Mouse (Mus musculus) naive thymus-derived CD4-positive, alpha-beta T cell, adult 2 months (primary cell): ENCODE measurements around the gene Iqcf3.
"Not testable (repeated sequence)": the region's sequence is repeated elsewhere in the genome, so short reads cannot be mapped to it uniquely, and the experiment has no call there.

ENCODE experiments used
- DNase-seq: peaks from one replicate; pipeline ENCODE4 v3.0.0-alpha.2; 2011; ENCODE audit warnings: low read depth

The Iqcf3 gene

DNA sequence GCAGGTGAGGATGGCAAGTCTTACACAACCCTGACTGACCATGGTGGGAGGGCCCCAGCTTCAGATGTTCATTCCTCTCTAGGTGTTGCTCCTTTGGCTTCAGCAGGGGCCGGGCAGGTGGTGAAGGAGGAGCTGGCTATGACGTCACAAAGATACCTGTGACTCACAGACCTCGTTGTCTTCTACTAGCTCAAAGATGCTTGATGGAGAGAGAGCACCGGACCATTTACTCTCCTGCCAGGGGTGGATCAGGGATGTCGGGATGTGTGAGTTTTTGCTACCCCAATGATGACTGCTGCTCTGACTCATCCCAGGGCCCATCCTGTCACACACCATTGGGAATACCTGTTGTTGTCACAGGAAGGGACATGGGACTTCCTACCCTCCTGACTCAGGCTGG, at the start of gene Iqcf3:
Gene Iqcf3, minus strand, starts transcription at position 101 of the 400 bp plus-strand sequence.
- DNase-seq, result no peak

DNA sequence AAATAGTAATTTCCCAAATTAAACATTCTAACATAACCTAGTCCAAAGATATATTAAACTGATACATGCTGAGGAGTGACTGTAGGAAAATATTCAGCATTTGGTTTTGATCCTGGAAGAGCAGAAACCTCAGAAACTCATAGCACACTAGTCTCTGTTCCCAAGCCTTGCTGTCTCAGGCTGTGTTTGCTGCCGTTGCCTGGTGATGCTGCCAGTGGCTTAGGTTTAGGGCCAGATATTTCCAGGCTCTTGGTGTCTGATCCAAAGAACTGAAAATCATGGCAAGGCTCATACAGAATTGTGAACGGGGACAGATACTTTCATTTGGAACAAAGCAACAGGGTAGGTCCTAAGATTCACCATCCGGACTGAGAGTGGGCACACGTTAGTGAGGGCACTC, 49.3 kb upstream of the Iqcf3 start:
- DNase-seq, result no peak

DNA sequence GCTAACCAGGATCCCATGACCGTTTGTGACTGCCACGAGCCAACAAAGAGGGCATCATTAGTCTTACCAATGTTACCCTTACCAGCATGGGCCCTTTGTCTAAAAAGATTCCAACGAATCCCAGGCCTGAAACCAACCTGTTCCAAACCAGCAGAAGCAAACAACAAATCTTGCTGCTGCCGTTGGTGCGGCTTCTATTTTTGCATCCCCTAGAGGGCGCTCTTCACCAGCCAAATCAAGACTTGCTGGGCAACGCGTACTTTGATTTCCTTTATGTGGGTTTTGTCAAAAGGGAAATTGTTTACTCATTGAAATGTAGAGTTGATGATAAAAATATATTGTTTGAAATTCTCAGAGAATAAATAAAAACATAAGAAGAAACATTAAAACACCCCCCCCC, 39.1 kb upstream of the Iqcf3 start:
- DNase-seq, result peak; percentile 46

DNA sequence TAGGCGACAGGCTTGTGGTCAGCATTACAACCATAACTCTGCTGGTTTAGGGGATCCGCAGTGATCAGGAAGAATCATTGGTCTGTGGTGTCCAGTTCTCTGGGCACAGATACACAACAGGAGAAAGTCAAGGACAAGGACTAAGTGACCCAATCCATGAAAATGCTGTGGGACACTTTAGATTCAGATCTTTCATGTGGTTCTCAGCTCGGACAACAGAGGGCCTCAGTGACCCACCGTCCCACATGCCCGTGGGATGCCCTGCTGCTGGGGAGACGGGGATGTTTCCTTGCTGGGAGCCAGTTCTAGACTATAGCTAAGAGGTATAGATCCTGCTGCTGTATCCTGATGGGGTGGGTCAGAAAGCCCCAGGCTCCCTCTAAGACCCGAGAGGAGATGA, 37.0 kb upstream of the Iqcf3 start:
- DNase-seq, result no peak

DNA sequence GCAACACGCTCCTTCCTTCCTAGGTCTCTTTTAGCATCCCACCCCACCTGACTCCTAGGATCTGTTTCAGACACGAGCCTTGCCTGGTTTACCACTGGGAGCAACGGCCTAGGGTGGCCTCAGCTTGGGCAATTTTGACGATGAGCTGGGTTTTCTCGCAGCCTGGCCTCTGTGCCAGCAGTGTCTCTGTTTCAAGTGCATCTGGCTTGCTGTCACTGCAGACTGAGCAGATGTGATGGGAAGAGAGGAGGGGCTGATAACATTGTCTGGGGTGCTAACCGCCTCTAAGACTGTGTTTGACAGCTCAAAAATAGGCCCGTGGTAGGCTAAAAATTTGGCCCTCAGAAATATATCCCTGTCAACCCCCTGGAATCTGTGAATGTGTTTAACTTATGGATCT, 34.4 kb upstream of the Iqcf3 start:
- DNase-seq, result no peak

DNA sequence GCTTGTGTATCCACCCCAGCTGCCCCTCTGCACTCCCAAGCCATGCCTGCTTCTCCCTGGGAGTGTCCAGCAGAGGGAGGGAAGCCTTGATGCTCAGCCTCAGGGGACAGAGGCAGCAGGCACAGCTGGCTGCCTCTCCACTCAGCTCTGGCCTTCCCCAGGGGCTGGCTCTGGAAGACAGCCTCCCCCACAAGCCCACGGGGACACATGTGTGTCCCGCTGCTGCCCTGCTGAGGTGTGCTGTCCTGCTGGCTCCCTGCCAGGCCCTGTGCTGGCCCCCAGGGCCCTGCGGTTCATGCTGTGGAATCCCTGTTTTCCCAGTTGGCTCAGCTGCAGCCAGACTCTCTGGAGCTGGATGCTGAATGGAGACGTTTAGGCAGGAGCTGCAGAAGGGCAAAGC, 34.0 kb upstream of the Iqcf3 start:
- not testable (repeated sequence) for DNase-seq

DNA sequence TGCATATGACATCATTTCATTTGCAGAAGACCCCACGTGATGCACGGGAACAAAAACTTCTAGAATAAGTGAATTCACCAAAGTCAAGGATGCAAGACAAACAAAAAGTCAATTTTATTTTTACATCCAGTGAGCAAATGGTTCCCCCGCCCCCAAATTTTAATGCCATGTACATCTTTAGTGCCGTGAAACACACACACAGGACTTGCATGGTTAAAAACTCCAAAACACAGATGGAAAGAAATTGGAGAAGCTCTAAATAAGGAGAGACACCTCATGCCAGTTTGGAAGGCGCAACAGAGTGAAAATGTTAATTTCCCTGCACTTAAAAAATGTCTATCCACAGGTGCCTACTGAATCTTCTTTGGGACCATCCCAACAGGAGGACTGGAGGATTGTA, 30.7 kb upstream of the Iqcf3 start:
- no peak for DNase-seq

DNA sequence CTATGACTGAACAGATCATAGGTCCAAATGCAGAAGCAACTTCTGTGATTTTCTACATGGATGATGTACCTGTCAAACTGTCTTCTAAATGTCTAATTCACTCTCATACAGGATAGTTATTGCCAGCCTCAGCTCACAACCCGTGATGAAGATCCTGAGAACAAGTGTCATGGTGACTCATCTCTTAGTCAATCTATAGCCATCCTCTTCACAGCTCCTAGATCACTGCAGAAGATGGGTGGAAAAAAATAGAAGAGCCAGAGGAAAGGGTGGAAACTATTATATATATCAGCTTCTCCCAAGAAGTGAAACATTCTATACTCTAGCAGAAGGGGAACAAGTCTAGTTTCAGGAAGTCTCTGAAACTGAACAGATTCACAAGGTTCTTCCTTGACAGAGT, 21.1 kb upstream of the Iqcf3 start:
- no peak for DNase-seq

DNA sequence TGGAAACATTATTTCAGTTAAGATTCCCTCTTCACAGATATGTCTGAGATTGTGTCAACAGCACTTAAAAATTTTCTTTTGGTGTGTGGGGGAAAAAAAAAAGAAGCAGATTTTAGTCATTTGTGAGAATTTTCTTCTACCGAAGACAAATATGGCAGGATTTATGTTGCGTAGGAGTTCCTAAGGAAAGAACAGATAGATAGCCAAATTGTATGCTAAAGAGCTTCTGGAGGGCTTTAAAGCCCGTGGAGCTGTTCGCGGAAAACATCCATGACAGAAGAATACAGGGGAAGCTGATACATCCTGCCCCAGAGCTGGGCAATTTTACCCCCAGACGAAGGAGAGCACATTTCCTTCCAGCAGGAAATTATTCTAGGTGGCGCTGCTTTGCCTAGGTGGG, 18.6 kb upstream of the Iqcf3 start:
- DNase-seq, result no peak

DNA sequence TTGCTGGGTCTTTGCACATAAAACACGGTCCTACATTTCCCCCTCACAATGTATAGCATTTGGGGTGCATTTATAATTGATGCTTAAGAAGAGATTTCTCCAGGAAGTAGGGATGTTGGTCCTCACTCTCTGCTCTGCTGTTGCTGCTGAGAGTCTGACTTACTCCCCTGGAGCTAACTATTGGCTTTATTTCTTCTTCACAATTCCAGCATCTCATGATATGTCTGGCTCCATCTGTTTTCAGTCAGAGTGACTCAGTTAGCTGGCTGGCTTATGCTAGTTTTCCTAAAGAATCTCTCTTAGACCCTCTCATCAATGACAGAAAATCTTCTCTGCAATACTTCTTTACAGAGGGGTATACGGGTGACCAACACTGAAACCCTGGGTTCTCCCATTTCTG, 14.7 kb upstream of the Iqcf3 start:
- DNase-seq, result no peak

DNA sequence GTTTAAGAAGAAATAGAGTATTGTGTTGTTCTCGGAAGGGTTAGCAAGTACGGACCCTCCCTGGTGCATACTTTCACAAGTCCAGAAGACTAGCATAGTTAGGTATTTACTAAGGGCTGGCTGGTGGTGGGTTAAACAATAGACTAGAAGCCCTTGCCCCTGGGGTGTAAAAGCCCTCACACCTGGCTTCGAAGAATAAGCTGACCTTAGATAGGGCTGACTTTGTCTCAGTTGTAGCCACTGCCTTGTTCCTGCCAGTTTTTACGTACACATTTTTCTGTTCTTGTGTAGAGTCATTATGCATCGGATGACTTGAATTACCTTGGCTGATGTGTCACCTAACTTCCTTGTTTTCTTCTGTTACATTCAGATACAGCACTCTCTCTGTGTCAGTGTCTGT, 11.9 kb upstream of the Iqcf3 start:
- DNase-seq, result no peak

DNA sequence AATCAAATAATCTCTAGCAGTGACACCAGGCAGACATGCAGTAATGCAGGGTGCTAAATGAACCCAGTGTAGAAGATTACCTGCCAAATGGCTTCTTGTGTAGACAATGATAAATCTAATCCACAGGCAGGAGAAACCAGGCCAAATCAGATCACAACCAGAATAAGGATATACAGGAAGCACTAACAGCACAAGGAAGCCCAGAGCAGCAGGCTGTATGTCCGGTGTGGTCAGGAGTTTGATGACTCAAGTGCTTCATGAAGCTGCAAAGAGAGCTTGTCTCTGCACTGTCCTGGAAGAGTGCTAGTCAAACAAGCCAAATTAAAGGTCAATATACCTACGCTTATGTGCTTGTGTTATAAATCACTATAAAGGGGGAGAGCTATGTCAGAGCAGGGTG, 10.8 kb upstream of the Iqcf3 start:
- no peak for DNase-seq

DNA sequence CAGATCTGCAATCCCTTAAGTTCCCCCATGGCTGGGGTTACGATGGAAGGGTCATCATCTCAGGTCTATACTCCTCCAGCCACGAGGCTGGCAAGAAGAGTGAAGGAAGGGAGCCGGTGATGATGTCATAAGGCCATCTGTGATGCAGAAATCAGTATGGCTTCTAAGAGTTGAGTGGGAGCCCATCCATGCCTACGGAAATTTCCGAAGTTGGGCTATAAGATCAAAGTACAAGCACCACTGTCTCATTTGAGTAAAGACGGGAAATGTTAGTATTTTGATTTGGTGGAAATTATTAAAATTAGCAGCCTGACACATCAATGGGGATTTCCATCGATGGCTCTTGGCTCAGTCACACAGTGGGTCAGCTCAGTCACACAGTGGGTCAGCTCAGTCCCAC, 9.5 kb upstream of the Iqcf3 start, which contains the start of gene Iqcf4:
Gene Iqcf4, minus strand, starts transcription at position 101 of the 400 bp plus-strand sequence.
- DNase-seq, result no peak

DNA sequence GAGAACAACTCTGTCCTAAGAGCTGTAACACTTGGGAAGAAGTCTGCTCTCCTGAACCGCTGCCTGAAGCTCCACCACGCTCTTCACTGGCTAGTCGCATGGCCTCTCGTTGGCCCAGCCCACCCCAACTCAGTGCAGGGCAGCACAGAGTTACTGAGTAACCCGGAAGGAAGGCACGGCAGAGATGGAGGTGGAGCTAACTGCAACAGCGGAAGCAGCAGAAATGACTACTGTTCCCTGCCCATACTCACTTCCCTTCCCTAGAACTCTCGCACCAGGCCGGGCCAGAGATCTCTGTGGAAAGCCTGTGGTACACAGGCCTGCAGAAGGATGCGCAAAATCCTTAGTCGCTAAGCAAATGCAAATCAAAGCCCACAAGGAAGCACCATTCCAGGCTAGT, 5.0 kb upstream of the Iqcf3 start:
- no peak for DNase-seq

DNA sequence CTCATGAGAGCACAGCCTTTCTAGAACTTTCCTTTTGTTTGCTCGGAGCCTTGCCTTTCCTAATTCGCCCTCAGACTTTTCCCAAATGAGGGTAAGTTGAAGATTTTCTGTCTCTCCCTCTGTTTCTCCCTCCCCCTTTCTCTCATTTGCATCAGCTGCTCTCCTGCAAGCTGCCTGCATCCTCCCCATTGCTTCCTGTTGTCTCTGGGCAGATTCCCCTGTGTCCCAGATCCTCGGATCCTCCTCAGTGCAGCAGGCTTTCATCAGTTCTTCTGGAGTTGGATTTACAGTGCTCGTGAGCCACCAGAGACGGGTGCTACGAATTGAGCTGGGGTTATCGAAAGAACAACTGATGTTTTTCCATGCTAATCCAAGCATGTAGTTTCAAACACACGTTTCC, 2.6 kb upstream of the Iqcf3 start:
- DNase-seq, result no peak

DNA sequence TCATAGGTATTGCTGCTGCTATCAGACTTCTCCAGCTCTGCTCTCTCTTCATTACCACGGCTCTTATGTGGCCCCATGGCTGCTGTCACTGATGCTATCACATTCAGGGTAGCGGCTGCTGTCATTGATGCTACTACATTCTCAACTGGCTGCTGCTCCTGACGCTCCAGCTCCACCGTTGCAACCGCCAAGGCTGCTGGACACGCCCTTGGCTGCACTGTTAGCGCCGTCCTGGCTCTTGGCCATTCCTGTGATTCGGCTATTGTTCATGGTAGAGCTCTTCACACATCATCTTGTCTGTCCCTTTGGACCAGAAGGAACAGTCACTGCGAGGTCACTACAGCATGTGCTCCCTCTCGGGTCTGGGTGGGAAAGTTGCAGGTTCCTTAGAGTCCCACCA, 860 bp upstream of the Iqcf3 start:
- no peak for DNase-seq

DNA sequence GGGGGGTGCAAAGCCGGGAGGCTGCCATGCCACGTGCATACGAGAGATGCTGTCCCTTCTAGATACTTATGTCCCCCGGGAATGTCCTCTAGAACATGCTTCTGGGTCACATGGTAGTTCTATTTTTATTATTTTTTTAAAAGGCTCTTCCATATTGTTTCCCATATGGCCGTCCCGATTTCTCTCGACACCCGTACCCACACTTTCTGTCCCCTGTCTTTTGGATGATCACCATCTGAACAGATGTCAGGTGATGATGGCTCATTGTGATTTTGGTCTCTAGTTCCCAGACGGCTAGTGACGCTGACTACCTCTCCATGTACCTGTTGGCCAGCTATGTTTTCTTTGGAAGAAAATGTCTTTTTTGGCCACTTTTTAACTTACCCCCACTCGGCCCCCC, 26.5 kb downstream of the Iqcf3 start:
- no peak for DNase-seq

DNA sequence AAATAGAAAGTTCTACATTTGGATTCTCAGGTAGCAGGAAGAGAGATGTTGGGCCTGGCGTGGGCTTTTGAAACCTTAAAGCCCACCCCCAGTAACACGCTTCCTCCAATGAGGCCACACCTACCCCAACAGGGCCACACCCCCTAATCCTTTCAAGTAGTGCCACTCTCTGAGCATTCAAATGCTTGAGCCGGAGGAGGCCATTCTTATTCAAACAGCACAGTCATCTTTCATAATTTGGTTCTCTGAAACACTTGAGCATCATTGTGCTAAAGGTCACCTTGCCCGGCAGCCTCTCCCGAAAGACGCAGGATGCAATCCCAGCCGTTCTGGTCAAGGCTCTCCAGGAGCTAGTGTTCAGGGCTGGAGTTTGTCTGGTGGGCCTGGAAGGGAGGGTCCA, 27.1 kb downstream of the Iqcf3 start:
- no peak for DNase-seq

DNA sequence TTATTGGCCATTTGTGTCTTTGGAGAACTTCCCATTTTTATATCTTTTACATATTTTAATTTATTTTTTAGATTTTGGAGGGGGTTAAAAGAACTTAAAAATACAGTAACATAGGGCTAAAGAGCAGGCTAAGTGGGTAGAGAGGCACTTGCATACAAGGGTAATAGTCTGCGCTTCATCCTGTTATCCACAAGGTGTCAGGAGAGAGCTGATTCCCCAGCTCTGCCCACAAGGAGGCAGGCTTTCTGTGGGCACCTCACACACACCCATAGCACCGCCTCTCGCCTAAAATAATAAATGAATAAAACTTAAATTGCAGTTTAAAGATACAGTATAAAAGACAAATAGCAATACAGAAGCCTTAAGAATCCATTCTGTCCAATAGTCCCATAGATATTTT, 29.6 kb downstream of the Iqcf3 start:
- DNase-seq, result peak; percentile 50

DNA sequence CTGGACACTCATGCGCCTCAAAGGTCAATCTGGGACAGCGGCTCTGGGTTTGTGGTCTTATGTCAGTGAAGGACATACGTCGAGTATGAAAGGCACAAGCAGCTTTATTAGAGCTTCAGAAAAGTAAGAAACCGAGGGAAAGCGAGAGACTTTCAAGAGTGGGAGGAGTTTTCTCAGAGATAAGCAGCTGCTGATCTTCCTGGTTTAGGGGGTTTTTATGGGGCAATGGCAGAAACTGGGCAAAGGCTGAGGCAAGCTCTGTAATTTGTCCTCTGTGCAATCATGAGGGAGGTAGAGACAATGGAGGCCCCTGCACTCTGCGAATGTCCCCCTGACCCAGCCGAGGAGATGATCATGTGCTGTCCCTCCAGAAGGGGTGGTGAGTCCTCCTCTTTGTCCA, 41.5 kb downstream of the Iqcf3 start:
- DNase-seq, result no peak

DNA sequence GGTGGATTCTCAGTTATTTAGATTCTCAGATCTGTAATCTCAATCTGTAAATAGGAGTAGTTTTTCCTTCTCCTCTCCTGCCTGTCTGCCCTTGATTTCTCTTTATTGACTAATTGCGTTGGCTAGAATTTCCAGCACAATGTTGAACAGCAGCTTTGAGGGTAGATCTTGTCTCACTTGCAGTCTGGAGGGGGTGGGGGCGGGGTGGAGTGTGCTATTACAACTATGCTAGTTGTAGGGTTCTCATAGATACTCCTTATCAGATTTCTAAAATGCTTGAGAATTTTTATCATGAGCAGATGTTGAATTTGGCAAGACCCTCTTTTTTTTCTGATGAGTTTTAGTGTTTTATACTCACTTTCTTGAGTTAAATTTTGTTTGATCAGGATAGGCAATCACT, 42.0 kb downstream of the Iqcf3 start:
- no peak for DNase-seq

DNA sequence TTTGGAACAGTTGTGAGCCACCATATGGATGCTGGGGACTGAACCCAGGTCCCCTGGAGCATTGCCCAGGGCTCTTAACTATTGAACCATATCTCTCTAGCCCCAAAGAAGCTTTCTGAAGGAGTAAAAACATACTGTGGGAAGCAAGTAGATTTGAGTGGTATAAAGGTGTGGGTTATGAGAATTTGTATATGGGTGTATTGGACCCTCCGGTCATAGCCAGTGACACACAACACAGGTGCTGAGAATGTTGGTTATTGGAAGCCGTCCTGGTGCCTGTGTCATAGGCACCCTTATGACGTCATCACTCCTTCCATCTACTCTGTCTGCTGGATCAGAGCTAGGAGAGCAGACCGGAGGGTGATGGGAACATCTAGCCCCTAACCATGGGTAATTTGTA, 47.2 kb downstream of the Iqcf3 start, which contains the start of gene Iqcf5:
Gene Iqcf5, plus strand, starts transcription at position 301 of the 400 bp plus-strand sequence.
- DNase-seq, result no peak

DNA sequence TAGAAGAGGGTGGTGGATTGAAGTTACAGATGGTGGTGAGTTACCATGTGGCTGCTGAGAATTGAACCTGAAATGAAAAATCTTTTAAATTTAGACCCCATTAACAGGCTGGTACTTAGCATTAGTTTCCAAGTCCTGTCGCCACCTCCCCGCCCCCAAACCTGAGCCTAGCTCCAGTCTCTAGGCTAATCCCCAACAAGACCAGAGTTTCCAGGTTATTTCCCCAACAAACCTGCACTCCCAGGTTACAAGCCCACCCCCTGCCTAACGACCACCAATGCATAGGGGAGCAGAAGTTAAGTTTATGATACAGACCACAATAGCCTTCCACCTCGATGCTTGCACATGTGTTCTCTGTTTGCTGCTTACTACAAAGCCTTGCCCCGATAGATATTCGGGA, 47.9 kb downstream of the Iqcf3 start:
- no peak for DNase-seq

DNA sequence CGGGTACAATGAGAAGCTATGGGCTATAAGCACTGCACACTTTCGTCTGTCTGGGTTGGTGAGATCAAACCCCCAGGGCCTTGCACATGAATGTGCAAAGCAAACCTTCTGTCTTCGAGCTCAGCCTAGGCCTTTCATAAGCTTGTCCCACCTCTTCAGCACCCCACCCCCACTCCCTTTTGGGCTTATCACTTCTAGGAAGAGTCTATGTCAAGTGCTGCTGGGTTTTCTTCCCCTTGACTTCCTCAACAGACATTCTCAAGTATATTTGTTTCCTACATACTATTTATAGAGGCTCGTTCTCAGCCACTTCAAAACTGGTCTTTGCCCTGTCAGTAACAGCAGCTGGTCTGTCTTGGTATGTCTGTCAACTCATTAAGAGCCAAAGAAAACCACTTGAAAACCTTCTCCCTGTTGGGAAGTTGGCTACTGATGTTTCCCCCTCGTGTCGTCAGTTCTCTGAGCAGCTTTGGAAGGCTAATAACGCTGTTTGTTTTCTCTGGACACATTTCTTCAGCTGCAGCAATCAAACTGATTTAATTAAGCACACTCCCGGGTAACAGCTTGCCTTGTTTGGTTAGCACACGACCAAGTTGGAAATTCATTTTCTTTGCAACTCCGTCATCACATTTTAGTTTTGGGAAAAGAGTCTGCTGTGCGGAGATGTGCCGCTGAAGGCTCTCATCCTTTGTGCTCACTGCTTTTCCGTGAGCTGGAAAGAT, 48.5 kb downstream of the Iqcf3 start:
- DNase-seq, result no peak

DNA sequence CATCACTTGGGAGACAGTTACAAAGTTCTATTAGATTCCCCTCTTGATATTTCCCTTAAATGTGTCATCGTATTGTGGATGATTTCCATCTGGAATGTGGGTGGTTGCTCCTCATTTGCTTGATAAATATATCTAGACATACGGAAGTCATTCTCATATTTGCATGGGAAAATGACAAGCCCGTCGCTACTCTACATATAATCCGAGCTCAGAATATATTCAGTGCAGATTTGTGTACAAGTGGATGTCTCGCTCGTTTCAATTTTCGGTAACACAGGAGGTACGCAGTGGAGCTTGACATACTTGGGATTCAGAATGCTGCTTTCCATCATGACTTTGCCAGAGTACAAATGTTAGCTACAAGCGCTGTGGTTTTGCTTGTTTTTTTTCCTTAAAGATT, 52.1 kb downstream of the Iqcf3 start:
- no peak for DNase-seq
